Mouse (Mus musculus): ENCODE measurements at regions not wholly inside any gene's neighbourhood (a gene's known extent, or its start where the extent isn't known, plus 50 kb on each side); places are given as distances from the start of the nearest gene placed in this dataset.

DNA sequence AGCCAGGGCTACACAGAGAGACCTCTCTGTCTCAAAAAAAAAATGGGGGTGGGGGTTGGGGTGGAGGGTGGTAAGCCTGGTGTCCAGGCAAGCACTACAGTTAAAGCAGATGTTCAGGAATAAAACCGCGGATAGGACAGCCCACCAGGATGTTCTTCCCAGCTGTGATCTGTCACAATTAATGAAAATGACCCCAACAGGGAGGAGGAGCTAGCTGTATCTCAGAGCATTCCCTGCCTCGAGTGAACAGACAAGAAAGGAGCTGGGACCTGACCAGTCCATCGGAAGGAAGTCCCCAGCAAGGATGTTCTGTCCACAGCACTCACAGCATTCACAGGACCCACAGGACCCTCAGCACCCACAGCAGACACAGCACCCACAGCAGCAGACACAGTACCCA is 80.4 kb downstream of the Utp6 start:
- no peak for ATAC-seq

- ATAC-seq: no peak
Measured at GRCm38 (mm10) chr11:79878091-79878490, 84.1 kb downstream of the Utp6 start.

DNA sequence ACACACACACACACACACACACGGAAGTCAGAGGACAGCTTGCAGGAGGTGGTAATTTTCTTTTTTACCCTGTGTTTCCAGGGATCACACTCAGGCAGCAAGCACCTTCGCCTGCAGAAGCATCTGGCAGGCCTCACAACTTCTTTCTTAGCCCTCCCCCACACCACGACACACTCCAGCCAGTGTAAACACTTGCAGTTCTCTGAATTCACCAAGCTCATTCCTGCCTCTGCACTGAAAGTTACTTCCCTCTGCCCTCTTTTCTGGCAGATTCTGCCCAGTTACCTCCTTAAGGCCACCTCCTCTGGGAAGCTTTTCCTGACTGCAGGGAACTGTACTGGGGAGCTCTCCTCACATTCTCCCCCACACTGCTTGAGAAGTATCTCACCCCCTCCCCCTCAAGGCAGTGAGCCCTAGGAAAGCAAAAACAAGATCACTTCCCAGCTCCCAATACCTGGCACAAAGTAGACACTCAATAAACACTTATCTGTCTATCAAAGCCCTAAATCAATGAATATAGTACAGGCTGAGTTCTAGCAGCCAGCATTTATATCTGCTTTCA is 84.9 kb downstream of the Utp6 start:
- no peak for ATAC-seq

DNA sequence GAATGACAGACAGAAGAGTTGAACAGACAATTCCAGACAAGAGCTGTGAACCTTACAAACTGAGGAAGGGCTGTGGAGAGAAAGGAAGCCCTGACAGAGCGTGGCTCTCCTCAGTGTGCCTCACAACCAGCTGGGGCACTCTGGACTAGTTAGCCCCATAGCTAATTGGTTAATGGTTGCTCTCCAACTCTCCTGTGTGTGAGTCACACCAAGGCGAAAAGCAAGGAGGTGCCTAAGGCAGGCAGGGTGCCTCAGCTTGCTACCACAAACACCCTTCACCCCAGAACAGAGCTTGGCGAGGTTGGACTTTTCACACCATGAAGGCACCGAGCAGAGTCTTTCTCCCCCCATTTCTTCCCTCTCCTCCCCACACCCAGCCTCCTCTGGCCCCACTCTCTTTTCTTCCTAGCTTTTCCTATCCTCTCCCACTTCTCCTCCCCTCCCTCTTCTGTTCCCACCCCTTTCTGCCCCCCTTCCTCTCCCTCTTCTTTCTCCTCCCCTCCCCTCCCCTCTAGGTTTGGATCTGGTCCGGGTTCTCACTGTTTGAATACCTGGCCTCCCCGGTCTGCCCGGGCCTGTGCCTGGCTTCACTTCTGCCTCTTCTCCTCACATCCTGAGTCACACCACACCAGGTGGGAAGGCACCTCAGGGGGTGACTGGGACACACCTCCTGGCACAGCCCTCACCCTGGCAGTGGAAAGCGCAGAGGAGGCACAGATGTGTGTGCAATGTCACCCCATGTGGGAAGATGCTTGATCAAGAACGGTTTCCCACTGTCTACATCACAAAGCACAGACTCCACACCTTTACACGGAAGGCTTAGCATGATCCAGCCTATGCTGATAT is 90.2 kb downstream of the Utp6 start:
- no peak for ATAC-seq

- no peak for ATAC-seq
Measured at GRCm38 (mm10) chr11:79870189-79870588, 92.0 kb downstream of the Utp6 start.

- no peak for ATAC-seq
Measured at GRCm38 (mm10) chr11:79869009-79869408, 93.2 kb downstream of the Utp6 start.

DNA sequence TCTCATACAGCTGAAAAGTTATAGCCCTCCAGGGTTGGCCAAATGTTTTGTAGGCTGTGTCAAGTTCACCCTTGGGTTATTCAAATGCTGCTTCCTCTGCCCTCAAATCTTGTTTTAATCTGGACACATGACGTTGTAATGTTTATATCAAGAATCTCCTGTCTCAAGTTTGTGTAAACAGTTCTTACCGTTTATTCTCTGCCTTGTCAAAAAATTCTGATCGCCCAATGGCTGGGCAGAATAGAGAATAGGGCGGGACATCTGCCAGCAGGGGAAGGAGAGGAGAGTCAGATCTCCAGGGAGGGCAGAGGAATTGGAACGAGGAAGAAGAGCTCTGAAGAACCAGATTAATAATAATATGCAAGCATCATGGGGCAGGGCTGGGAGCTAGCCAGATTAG is 97.4 kb downstream of the Utp6 start:
- no peak for ATAC-seq

DNA sequence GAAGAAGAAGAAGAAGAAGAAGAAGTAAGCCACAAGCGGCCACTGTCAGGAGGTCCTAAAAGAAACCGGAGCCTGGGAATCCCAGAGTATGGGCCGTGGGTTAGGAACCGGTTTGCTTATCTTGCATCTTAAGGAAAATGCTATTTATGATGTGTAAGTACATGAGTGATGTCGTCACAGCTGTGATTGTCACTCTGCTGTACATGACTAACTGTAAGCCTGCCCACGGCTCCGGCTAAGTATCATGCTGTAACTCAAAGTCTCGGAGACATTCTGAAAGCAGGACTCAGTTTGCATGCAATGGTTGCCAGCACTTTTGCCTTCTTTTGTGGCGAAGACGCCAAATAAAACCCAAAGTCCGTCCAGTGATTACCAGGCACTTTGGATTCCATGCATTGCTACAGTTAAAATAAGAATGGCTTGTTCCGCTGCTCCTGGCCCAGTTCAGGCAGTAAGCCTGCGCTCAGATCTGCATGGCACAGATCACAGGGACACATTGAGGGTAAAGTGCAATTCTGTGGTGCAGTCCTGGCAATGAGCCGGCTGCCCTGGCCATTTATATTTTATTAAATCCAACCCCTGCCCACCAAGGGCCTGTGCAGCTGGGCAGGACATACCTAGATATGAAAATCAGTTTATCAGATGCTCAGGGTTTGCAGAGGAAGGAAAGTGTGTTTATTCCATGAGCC is 98.6 kb downstream of the Utp6 start:
- no peak for ATAC-seq

DNA sequence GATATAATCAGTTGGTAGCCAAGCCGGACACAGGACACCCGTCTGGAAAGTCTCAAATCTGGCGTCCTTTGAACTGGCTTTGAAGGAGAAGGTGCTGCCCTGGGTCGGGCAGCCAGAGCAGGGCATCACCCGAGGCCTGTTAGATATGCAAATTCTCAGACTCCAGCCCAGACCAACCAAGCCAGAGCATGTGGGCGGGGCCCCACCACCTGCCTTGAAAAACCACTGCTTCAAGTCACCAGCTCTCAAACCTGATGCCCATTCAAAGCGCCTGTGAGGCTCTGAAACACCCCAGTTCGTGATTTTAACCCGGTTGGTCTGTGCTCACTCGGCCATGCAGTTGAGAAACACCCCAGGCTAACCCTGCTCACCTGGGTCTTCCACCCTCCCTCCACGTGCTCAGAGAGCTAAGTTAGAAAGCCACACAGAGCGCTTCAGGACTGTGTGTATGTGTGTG is 101.6 kb downstream of the Utp6 start:
- ATAC-seq: no peak

DNA sequence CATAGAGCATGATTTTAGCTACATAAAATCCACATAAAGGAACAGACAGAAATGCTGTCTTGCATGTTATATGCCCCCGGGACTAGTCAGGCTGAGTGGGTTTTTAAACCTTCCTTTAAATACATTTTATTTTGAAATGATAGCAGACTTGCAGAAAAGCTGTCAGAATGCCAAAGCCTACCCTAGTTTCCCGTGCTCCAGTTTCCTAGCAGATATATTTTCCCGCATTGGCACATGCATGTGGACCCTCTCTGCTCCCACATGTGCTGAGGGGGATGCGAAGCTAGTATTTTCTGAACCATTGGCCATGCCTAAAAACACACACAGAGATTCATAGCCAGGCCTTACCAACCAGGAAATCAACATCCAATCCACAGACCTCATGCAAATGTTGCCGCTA is 105.8 kb downstream of the Utp6 start:
- ATAC-seq: no peak

DNA sequence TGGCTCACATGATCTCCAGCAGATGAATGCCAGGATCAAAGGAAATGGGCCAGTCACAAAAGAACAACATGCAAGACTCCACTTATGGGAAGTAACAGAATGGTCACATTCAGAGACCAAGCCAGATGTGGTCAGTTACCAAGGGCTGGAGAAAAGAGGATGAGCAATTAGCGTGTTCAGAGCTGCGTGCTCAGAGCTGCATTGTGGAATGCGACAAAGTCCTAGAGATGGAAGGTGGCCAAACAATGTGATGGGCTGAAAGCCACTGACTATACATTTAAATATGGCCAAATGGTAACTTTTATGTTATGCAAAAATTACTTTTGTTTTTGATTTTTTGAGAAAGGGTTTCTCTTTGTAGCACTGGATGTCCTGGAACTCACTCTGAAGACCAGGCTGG is 112.6 kb downstream of the Utp6 start:
- no peak for ATAC-seq

- no peak for ATAC-seq
Measured at GRCm38 (mm10) chr11:79844436-79844835, 117.8 kb downstream of the Utp6 start.

GRCm38 (mm10) chr11:79843021-79843420 is 119.2 kb downstream of the Utp6 start:
- ATAC-seq: no peak

GRCm38 (mm10) chr11:79839973-79840372 is 122.2 kb downstream of the Utp6 start:
- ATAC-seq: no peak

DNA sequence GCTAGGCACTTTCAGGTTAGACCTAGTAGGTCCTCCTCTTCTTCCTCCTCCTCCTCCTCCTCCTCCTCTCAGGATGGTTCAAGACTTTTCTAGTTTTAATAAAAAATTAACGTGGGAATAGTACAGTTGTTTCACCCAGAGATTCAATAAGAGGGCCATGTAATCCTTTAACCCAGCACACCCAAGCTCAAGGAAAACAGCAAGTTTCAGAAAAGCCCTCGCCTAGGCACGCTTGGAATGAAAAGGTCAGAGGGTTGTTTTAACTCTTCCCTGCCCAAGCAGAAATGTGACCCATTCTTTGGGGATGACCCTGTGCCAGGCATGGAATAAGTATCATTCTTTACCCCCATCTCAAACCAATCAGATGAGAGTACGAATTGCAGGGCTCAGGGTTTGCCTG is 124.1 kb downstream of the Utp6 start:
- no peak for ATAC-seq

GRCm38 (mm10) chr11:79837076-79837990 is 124.9 kb downstream of the Utp6 start:
- ATAC-seq: no peak

DNA sequence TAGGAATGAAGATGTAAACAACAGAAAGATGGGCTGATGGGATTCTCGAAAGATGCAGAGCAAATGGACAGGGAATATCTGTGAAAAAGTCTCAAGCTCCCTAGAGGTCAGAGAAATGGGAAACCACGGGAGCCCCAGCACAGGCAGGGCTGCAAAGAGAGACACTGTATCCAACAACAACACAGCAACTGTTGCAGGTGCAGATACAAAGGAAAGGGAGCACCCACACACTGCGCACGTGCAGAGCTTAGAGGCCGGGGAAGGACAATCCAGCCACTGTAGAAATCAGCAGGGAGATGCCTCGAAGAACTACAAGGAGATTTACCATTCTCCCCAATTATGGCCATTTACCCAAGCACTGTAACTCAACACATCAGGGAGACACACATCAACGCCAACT is 126.3 kb downstream of the Utp6 start:
- no peak for ATAC-seq

DNA sequence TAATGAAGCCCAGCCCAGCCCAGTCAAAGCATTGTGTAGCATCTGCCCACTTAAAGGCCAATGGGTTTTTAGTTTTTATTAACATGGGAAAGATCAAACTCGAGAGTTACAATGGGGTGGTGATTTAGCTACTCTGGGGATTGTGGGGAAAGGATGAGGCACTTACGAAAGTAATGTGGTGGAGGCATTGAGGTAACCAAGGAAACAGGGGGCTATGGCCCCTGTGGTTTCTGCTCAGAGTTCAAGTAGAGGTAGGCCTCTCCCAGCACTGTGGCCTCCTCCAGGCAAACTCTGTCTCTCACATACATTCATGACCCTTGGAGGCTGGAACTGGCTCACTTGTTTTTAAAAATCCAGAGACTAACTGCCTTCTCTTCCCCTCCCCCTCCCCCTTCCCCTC is 128.4 kb downstream of the Utp6 start:
- no peak for ATAC-seq

GRCm38 (mm10) chr11:79831591-79832320 is 130.4 kb downstream of the Utp6 start:
- ATAC-seq: no peak

GRCm38 (mm10) chr11:79830567-79831055 is 131.6 kb downstream of the Utp6 start:
- no peak for ATAC-seq

- ATAC-seq: peak; percentile 64
Measured at GRCm38 (mm10) chr11:79827034-79827433, 135.2 kb downstream of the Utp6 start.

GRCm38 (mm10) chr11:79825881-79826280 is 136.3 kb downstream of the Utp6 start:
- ATAC-seq: no peak

Measured in inflammation-experienced regulatory T-cells, adult 6 months (primary cell).